Mouse (Mus musculus): ENCODE data around the gene Nod2. TPM values are rescaled to one million over a fixed set of nuclear protein-coding genes. Genes with fewer than 3 reads are reported as not detected.

Gene Nod2
- polyA plus RNA-seq, 1 experiment from 2014 or later: 0.18 TPM

GRCm38 (mm10) chr8:88668400-88669086 is 21.4 kb downstream of the Nod2 start:
- Histone ChIP-seq H3K9ac (no peak overlapping the region), H3K36me3 (replicated peaks) (no peaks in the 10 kb centered on the region), H3K27me3 (replicated peaks) (no peaks in the 10 kb centered on the region), H3K4me3 (no peak overlapping the region), H3K27ac (peak overlapping the region; percentile 79), H3K4me1 (peaks cover 24% of the 10 kb centered on the region), H3K9me3 (no peaks in the 10 kb centered on the region), H3K4me2 (peak overlapping the region; percentile 5; the same call in 1 of the 2 replicates)
- peak; percentile 91 for ATAC-seq (replicated peaks)
- 31% methylated on average over 13 of the region's 14 CpGs for WGBS

- no peaks in the 10 kb centered on the region for H3K36me3 ChIP-seq (replicated peaks)
- no peak for ATAC-seq (replicated peaks)
- no peaks in the 10 kb centered on the region for H3K9me3 ChIP-seq
- H3K4me1 ChIP-seq: peaks cover 24% of the 10 kb centered on the region
- H3K9ac ChIP-seq: no peak overlapping the region
- no peak overlapping the region for H3K27ac ChIP-seq
- H3K4me2 ChIP-seq: no peak overlapping the region
- no peak overlapping the region for H3K4me3 ChIP-seq
- 72% methylated on average over 6 of the region's 6 CpGs for WGBS
- H3K27me3 ChIP-seq (replicated peaks): no peaks in the 10 kb centered on the region
Measured at GRCm38 (mm10) chr8:88670782-88671181, 23.7 kb downstream of the Nod2 start.

DNA sequence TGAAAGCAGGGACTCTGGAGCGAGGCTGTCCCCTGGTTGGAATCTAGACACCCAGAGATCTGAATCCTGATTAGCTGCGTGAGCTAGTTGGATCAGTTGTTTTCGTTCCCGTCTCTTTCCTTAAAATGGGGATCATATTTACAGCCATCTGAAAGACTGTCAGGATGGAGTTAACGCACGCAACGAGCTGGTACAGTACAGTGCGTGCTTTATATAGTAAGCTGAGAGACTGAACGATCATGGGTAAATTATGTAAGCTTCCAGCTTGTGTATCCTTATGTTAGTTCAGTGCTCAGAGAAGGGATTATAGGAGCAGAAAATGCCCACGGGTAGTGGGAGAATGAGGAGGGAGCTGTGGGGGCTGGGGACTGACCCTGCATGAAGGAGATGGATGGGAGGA is 24.5 kb downstream of the Nod2 start:
- no peak for ATAC-seq (replicated peaks)
- H3K9ac ChIP-seq: no peak overlapping the region
- no peaks in the 10 kb centered on the region for H3K9me3 ChIP-seq
- H3K27me3 ChIP-seq (replicated peaks): no peaks in the 10 kb centered on the region
- peaks cover 24% of the 10 kb centered on the region for H3K4me1 ChIP-seq
- 79% methylated on average over 10 of the region's 10 CpGs for WGBS
- H3K4me2 ChIP-seq: no peak overlapping the region
- no peak overlapping the region for H3K4me3 ChIP-seq
- H3K36me3 ChIP-seq (replicated peaks): no peaks in the 10 kb centered on the region
- no peak overlapping the region for H3K27ac ChIP-seq

GRCm38 (mm10) chr8:88673859-88674258 is 26.7 kb downstream of the Nod2 start:
- no peak overlapping the region for H3K27ac ChIP-seq
- no peaks in the 10 kb centered on the region for H3K36me3 ChIP-seq (replicated peaks)
- no peaks in the 10 kb centered on the region for H3K27me3 ChIP-seq (replicated peaks)
- WGBS: 94% methylated on average over 5 of the region's 5 CpGs
- H3K4me1 ChIP-seq: peaks cover 11% of the 10 kb centered on the region
- no peak overlapping the region for H3K4me2 ChIP-seq
- ATAC-seq (replicated peaks): no peak
- H3K9ac ChIP-seq: no peak overlapping the region
- H3K4me3 ChIP-seq: no peak overlapping the region
- H3K9me3 ChIP-seq: no peaks in the 10 kb centered on the region

GRCm38 (mm10) chr8:88675372-88676165 is 28.5 kb downstream of the Nod2 start:
- H3K4me1 ChIP-seq: no peaks in the 10 kb centered on the region
- H3K27ac ChIP-seq: no peak overlapping the region
- H3K27me3 ChIP-seq (replicated peaks): no peaks in the 10 kb centered on the region
- H3K4me3 ChIP-seq: no peak overlapping the region
- 90% methylated on average over 12 of the region's 12 CpGs for WGBS
- H3K9ac ChIP-seq: no peak overlapping the region
- H3K9me3 ChIP-seq: no peaks in the 10 kb centered on the region
- H3K36me3 ChIP-seq (replicated peaks): no peaks in the 10 kb centered on the region
- ATAC-seq (replicated peaks): no peak
- H3K4me2 ChIP-seq: no peak overlapping the region

GRCm38 (mm10) chr8:88677071-88677470 is 30.0 kb downstream of the Nod2 start:
- no peak overlapping the region for H3K4me3 ChIP-seq
- H3K36me3 ChIP-seq (replicated peaks): no peaks in the 10 kb centered on the region
- H3K4me1 ChIP-seq: no peaks in the 10 kb centered on the region
- H3K4me2 ChIP-seq: no peak overlapping the region
- H3K9ac ChIP-seq: no peak overlapping the region
- no peak overlapping the region for H3K27ac ChIP-seq
- ATAC-seq (replicated peaks): no peak
- 76% methylated on average over 8 of the region's 8 CpGs for WGBS
- no peaks in the 10 kb centered on the region for H3K9me3 ChIP-seq
- H3K27me3 ChIP-seq (replicated peaks): no peaks in the 10 kb centered on the region

DNA sequence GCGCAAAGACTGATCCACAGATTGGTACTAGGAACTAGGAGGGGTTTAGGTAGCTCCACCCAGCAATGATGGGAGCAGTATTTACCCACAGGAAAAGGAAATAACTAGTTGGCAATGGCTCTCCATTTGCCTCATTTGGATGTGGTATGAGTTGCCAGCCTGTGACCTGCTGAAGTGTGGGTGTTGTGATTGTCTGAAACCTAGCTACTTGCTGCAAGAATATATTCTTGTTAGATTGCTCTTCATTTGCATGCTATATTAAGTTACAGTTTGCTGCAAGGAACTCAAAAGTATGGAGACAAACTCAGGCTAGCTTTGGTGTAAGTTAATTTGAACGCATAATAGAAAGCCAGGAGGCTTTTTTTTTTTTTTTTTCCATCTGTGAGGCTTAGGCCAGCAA is 33.5 kb downstream of the Nod2 start:
- Histone ChIP-seq H3K9me3 (no peaks in the 10 kb centered on the region), H3K4me1 (no peaks in the 10 kb centered on the region), H3K27me3 (replicated peaks) (no peaks in the 10 kb centered on the region), H3K4me3 (no peak overlapping the region), H3K36me3 (replicated peaks) (no peaks in the 10 kb centered on the region), H3K4me2 (no peak overlapping the region), H3K27ac (no peak overlapping the region), H3K9ac (no peak overlapping the region)
- no peak for ATAC-seq (replicated peaks)
- WGBS: 96% methylated on average over 2 of the region's 2 CpGs

DNA sequence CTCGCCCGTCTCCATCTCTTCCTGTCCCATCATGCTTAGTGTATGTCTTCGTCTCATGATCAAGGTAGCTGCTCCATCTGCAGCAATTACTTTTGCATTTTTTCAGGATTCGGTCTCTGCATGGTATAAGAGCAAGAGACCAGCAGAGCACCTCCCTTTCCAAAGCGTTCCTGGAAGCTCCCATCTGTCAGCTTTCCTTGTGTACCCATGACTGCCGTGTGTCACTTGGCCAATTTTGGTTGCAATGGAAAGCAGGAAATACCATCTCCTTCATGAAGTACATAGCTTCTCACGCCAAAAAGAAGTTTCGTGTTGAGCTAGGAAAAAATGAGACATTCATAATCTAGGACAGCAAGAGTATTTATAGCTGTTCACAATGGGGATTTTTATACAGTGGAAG is 33.9 kb downstream of the Nod2 start:
- WGBS: 91% methylated on average over 8 of the region's 8 CpGs
- H3K27me3 ChIP-seq (replicated peaks): no peaks in the 10 kb centered on the region
- H3K4me1 ChIP-seq: no peaks in the 10 kb centered on the region
- no peak overlapping the region for H3K27ac ChIP-seq
- no peak overlapping the region for H3K4me3 ChIP-seq
- no peaks in the 10 kb centered on the region for H3K9me3 ChIP-seq
- no peak overlapping the region for H3K9ac ChIP-seq
- H3K4me2 ChIP-seq: no peak overlapping the region
- H3K36me3 ChIP-seq (replicated peaks): no peaks in the 10 kb centered on the region
- ATAC-seq (replicated peaks): no peak

DNA sequence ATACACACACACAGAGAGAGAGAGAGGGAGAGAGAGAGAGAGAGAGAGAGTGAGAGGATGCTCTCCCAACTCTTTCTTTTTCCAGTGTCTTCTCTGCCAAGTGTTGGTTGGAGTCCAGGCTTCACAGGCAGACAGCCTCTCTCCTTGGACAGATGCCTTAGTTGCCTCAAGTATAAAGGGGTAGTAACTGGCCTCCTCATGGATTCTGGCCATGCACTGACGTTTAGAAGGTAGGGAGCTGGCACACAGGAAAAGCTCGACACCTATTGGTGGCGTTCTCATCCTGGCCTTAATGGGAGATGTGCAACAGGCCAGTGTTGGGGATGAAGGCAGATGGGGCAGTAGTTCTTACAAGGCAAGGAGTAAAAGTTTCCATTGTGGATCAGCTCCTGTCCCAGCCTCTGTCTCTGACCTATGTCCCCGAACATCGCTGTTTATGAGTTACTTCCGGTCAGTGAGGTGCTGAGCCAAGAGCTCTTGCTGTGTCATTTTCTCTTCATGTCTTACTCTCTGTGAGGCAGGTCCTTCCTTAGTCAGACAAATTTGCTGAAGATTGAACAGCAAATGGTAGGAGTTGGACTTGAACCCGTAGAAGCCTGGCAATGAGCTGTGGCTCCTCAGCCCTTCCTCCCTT is 36.7 kb downstream of the Nod2 start:
- Histone ChIP-seq H3K9me3 (no peaks in the 10 kb centered on the region), H3K9ac (no peak overlapping the region), H3K4me2 (no peak overlapping the region), H3K4me1 (no peaks in the 10 kb centered on the region), H3K36me3 (replicated peaks) (no peaks in the 10 kb centered on the region), H3K27ac (no peak overlapping the region), H3K27me3 (replicated peaks) (no peaks in the 10 kb centered on the region), H3K4me3 (no peak overlapping the region)
- no peak for ATAC-seq (replicated peaks)
- WGBS: 86% methylated on average over 7 of the region's 7 CpGs

- no peak overlapping the region for H3K27ac ChIP-seq
- no peak overlapping the region for H3K9ac ChIP-seq
- H3K4me1 ChIP-seq: no peaks in the 10 kb centered on the region
- H3K27me3 ChIP-seq (replicated peaks): no peaks in the 10 kb centered on the region
- H3K4me3 ChIP-seq: no peak overlapping the region
- ATAC-seq (replicated peaks): no peak
- no peaks in the 10 kb centered on the region for H3K36me3 ChIP-seq (replicated peaks)
- no peaks in the 10 kb centered on the region for H3K9me3 ChIP-seq
- H3K4me2 ChIP-seq: no peak overlapping the region
- 72% methylated on average over 9 of the region's 9 CpGs for WGBS
Measured at GRCm38 (mm10) chr8:88686226-88686905, 39.3 kb downstream of the Nod2 start.

GRCm38 (mm10) chr8:88686906-88687235 is 39.8 kb downstream of the Nod2 start:
- no peak overlapping the region for H3K4me3 ChIP-seq
- no peak overlapping the region for H3K9ac ChIP-seq
- H3K36me3 ChIP-seq (replicated peaks): no peaks in the 10 kb centered on the region
- no peak overlapping the region for H3K27ac ChIP-seq
- no peaks in the 10 kb centered on the region for H3K27me3 ChIP-seq (replicated peaks)
- 82% methylated on average over 8 of the region's 8 CpGs for WGBS
- no peaks in the 10 kb centered on the region for H3K9me3 ChIP-seq
- ATAC-seq (replicated peaks): no peak
- H3K4me1 ChIP-seq: no peaks in the 10 kb centered on the region
- H3K4me2 ChIP-seq: no peak overlapping the region

DNA sequence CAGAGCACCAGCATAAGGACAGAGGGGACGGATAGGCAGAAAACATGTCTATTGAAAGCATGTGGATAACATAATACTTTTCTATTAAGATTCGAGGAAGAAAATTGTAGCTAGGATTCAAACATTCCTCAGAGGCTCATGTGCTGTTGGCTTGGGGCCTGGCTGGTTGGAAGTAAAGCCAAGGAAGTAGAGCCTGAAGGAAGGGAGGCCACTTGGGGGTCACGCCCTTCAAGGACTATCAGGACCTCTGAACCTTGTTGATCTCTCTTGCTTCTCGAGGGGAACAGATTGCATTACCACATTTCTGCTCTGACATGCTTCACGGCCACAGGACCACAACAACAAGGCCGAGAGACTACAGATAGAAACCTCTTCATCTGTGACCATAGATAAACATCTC is 42.0 kb downstream of the Nod2 start:
- no peak overlapping the region for H3K9ac ChIP-seq
- no peaks in the 10 kb centered on the region for H3K36me3 ChIP-seq (replicated peaks)
- no peak overlapping the region for H3K27ac ChIP-seq
- H3K9me3 ChIP-seq: no peaks in the 10 kb centered on the region
- ATAC-seq (replicated peaks): no peak
- H3K4me1 ChIP-seq: no peaks in the 10 kb centered on the region
- no peak overlapping the region for H3K4me2 ChIP-seq
- 84% methylated on average over 6 of the region's 6 CpGs for WGBS
- no peak overlapping the region for H3K4me3 ChIP-seq
- 0 out of 2 replicates have a peak, but pooled peaks cover under 1% of the 10 kb centered on the region for H3K27me3 ChIP-seq (replicated peaks)

All from midbrain, embryonic 15.5 days (tissue).